Mouse (Mus musculus) forebrain, embryonic 13.5 days (tissue): ENCODE data around the gene Cobll1. TPM values are rescaled to one million over a fixed set of nuclear protein-coding genes. Genes with fewer than 3 reads are reported as not detected.

Experiments
- ATAC-seq: fragments of 200-750 bp; cut with Nextera tagmentation; 2 replicates; pipeline ENCODE4 v1.8.0; 2017
- H3K27ac ChIP-seq: fragments of 300-500 bp; sonication (generic); 2 replicates; pipeline ENCODE4 v1.5.1; 2015; ENCODE audit warnings: inconsistent platforms, mild to moderate bottlenecking, moderate library complexity
- H3K27me3 ChIP-seq: fragments of 300-500 bp; sonication (generic); 2 replicates; pipeline ENCODE4 v1.6.1; 2015; ENCODE audit warnings: mild to moderate bottlenecking, inconsistent platforms
- H3K36me3 ChIP-seq: fragments of 300-500 bp; sonication (generic); 2 replicates; pipeline ENCODE4 v1.6.1; 2015; ENCODE audit warnings: mild to moderate bottlenecking, inconsistent platforms; ENCODE audit not compliant: poor library complexity, severe bottlenecking
- H3K4me1 ChIP-seq: fragments of 300-500 bp; sonication (generic); 2 replicates; pipeline ENCODE4 v1.6.1; 2015; ENCODE audit warnings: inconsistent platforms
- H3K4me2 ChIP-seq: fragments of 300-500 bp; sonication (generic); 2 replicates; pipeline ENCODE4 v1.6.1; 2015; ENCODE audit warnings: inconsistent platforms, mild to moderate bottlenecking, moderate library complexity
- H3K4me3 ChIP-seq: fragments of 300-500 bp; sonication (generic); 2 replicates; pipeline ENCODE4 v1.5.1; 2015; ENCODE audit warnings: mild to moderate bottlenecking, inconsistent platforms
- H3K9ac ChIP-seq: fragments of 300-500 bp; sonication (generic); 2 replicates; pipeline ENCODE4 v1.6.1; 2015; ENCODE audit warnings: mild to moderate bottlenecking, inconsistent platforms
- H3K9me3 ChIP-seq: fragments of 300-500 bp; sonication (generic); replicated peaks from 2 replicates; pipeline ENCODE4 v1.6.1; 2016; ENCODE audit warnings: inconsistent platforms
- WGBS: fragments of 180-500 bp; shearing (Covaris S2); methylation state at CpG from one replicate; pipeline ENCODE4 v1.1.7; 2015; 5-methylcytosine and 5-hydroxymethylcytosine counted together
- polyA plus RNA-seq: library from polyadenylated mRNA; unstranded; fragments of >200 nt; fragmentation: Nextera tagmentation; extraction: Ambion mirVana; gene quantifications from 2 replicates; pipeline ENCODE4 v1.2.1, GENCODE M21; 2015

The Cobll1 gene
- polyA plus RNA-seq, 1 experiment from 2014 or later = 2.7 TPM

GRCm38 (mm10) chr2:65161715-65162114, 77.5 kb downstream of the Cobll1 start:
- ATAC-seq = no peak
- Histone ChIP-seq H3K27ac (no peak overlapping the region), H3K4me1 (no peaks in the 10 kb centered on the region), H3K27me3 (no peaks in the 10 kb centered on the region), H3K9me3 (no peaks in the 10 kb centered on the region), H3K4me3 (no peak overlapping the region), H3K36me3 (no peaks in the 10 kb centered on the region), H3K9ac (no peak overlapping the region), H3K4me2 (no peak overlapping the region)
- WGBS = 90% methylated on average over 2 of the region's 2 CpGs

- no peak overlapping the region for H3K4me2 ChIP-seq
- H3K27ac ChIP-seq = no peak overlapping the region
- no peaks in the 10 kb centered on the region for H3K9me3 ChIP-seq
- no peak overlapping the region for H3K9ac ChIP-seq
- H3K36me3 ChIP-seq = no peaks in the 10 kb centered on the region
- no peaks in the 10 kb centered on the region for H3K4me1 ChIP-seq
- 89% methylated on average over 5 of the region's 5 CpGs for WGBS
- H3K4me3 ChIP-seq = no peak overlapping the region
- no peaks in the 10 kb centered on the region for H3K27me3 ChIP-seq
- ATAC-seq = no peak
Observed at GRCm38 (mm10) chr2:65157981-65158651, 81.1 kb downstream of the Cobll1 start.

DNA sequence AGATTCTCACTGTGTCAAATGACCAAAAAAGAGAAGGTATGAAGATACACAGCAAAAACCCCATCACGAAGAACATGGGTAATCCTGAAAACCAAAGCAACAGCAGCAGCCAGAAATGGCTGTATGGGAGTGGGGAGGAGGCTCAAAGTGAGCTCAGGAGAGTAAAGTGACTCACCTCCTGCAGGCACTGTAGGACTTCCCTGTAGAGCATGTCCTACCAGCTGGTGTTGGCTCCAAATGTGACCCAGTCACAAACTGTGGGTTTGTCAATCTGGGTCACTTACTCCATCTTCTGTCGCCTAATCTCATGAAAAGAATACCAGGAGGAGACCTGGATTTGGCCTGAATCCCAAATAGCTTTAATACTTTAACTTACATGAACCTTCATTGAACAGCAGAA, 81.9 kb downstream of the Cobll1 start:
- no peaks in the 10 kb centered on the region for H3K9me3 ChIP-seq
- no peak overlapping the region for H3K27ac ChIP-seq
- no peaks in the 10 kb centered on the region for H3K4me1 ChIP-seq
- 80% methylated on average over 2 of the region's 2 CpGs for WGBS
- no peak overlapping the region for H3K9ac ChIP-seq
- no peaks in the 10 kb centered on the region for H3K27me3 ChIP-seq
- H3K36me3 ChIP-seq = no peaks in the 10 kb centered on the region
- H3K4me3 ChIP-seq = no peak overlapping the region
- no peak overlapping the region for H3K4me2 ChIP-seq
- no peak for ATAC-seq

- Histone ChIP-seq H3K9ac (no peak overlapping the region), H3K4me1 (no peaks in the 10 kb centered on the region), H3K27ac (no peak overlapping the region), H3K4me2 (no peak overlapping the region), H3K4me3 (no peak overlapping the region), H3K9me3 (no peaks in the 10 kb centered on the region), H3K27me3 (no peaks in the 10 kb centered on the region), H3K36me3 (no peaks in the 10 kb centered on the region)
- WGBS = 85% methylated on average over 6 of the region's 6 CpGs
- ATAC-seq = no peak
Observed at GRCm38 (mm10) chr2:65148928-65149327, 90.3 kb downstream of the Cobll1 start.

DNA sequence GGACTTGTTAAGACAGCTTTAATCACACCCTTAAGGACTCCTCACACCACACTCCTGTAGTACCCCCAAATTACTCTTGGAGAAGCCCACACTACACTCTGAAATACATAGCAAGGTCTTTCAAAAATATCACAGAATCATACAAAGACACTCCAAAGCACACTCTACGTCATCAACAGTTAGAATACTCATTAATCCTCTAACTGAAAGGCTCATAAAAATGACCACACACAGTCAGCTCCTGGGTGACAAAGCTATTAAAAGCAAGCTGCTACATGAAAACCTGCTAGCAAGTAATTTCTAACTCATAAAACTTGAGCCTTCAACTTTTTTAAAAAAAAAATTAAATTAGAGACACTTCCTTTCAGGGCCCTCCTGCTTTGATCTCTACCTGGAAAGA, 91.8 kb downstream of the Cobll1 start:
- Histone ChIP-seq H3K36me3 (no peaks in the 10 kb centered on the region), H3K4me1 (no peaks in the 10 kb centered on the region), H3K4me3 (no peak overlapping the region), H3K9ac (no peak overlapping the region), H3K4me2 (no peak overlapping the region), H3K27me3 (no peaks in the 10 kb centered on the region), H3K9me3 (no peaks in the 10 kb centered on the region), H3K27ac (no peak overlapping the region)
- WGBS = 40% methylated on average over 1 of the region's 1 CpGs
- no peak for ATAC-seq

DNA sequence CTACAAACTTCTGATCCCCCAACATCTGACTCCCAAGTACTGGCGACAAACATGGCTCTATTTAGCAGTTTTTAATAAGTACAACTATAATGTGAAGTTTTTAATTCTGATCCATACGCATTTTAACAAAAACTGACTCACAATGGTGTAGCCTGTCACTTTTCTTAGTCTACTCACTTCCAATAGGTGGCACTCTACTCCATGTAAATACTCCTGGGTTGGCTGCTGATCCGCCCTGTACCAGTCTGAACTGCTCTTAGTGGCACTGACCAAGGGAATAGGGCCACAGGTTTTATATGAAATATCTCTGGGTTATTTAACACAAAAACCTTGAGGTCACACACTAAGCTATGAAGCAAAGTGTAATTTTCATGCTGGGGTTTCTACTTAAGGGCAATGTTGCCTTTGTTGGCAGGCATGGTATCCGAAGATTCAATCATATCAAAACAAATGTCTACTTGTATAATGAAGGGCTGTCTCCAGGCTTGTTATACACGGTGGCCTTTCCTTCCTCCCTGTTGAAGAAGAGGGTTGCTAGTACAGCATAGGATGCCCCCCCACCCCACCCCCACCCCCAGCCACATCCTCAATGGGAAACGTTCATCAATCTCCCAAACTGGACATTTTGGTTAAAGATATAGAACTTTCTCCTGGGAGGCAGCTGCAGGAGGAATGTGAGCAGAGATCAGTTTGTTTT, 93.6 kb downstream of the Cobll1 start:
- Histone ChIP-seq H3K4me1 (0 out of 2 replicates have a peak, but pooled peaks cover 1% of the 10 kb centered on the region), H3K36me3 (no peaks in the 10 kb centered on the region), H3K4me3 (no peak overlapping the region), H3K27me3 (no peaks in the 10 kb centered on the region), H3K9me3 (no peaks in the 10 kb centered on the region), H3K27ac (no peak overlapping the region), H3K9ac (no peak overlapping the region), H3K4me2 (no peak overlapping the region)
- peak; percentile 91 for ATAC-seq
- 55% methylated on average over 6 of the region's 6 CpGs for WGBS

GRCm38 (mm10) chr2:65141093-65141661, 98.0 kb downstream of the Cobll1 start:
- ATAC-seq = no peak; the same call in 1 of the 2 replicates
- 78% methylated on average over 4 of the region's 4 CpGs for WGBS
- Histone ChIP-seq H3K36me3 (no peaks in the 10 kb centered on the region), H3K4me2 (no peak overlapping the region), H3K27ac (no peak overlapping the region), H3K27me3 (no peaks in the 10 kb centered on the region), H3K4me3 (no peak overlapping the region), H3K9me3 (no peaks in the 10 kb centered on the region), H3K4me1 (peaks cover 8% of the 10 kb centered on the region; the same call in 1 of the 2 replicates), H3K9ac (no peak overlapping the region)

DNA sequence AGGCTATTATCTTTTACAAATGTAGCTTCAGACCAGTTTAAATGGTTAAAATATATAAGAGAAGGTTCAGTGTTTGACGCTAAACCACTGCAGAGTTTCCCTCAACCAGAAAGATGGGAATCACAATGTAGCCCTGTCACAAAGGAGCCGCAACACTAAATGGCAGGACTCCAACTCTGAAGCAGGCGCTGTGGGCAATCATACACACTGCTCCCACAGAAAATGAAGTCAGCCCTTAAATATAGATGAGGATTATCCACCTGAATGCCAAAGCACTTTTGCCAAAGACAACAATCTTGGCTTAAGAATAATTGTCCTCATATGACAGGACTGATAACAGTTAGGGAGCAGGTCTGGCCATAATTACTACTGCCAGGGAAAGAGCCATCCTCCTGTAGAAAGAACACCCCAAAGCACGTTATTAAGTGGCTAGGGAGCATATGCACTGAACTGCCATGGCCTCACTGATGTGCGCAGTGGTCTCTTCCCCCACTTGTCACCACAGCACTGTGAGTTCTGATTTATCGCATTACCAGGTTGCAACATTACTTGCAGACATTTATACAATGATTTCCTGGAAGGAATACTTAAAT, 98.8 kb downstream of the Cobll1 start:
- Histone ChIP-seq H3K4me3 (no peak overlapping the region), H3K4me1 (peaks cover 8% of the 10 kb centered on the region; the same call in 1 of the 2 replicates), H3K36me3 (no peaks in the 10 kb centered on the region), H3K4me2 (no peak overlapping the region), H3K27ac (no peak overlapping the region), H3K27me3 (no peaks in the 10 kb centered on the region), H3K9ac (no peak overlapping the region), H3K9me3 (no peaks in the 10 kb centered on the region)
- WGBS = 62% methylated on average over 6 of the region's 6 CpGs
- peak; percentile 61; the same call in 1 of the 2 replicates for ATAC-seq

DNA sequence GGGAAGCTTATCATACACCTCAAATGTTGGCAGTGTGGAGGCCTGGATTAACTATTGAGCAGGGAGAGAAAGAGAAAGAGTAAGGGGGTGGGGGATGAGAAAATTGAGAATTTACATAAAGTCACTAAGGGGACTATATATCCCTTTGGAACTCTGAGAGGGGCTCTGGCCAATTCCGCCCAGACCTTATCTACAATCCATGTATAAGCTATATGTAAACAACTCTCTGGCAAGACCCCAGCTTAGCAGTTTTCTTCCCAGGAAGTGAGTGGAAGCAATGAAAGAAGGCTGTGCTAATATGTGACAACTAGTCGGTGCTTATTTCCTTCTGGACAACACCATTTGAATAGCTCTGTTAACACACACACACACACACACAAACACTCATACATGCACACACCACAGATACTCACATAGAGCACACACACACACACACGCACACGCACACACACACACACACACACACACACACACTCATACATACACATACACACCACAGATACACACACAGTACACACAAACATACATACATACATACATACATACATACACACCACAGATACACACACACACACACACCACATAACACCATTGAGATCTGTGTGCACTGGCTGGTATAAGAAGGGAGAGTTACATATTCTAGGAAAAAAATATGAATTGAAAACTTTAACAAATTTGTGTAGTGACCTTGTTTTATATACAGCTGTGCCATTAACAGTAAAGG, 99.4 kb downstream of the Cobll1 start:
- H3K9me3 ChIP-seq = no peaks in the 10 kb centered on the region
- no peak overlapping the region for H3K4me2 ChIP-seq
- H3K4me3 ChIP-seq = no peak overlapping the region
- no peak for ATAC-seq
- no peak overlapping the region for H3K27ac ChIP-seq
- H3K4me1 ChIP-seq = peaks cover 8% of the 10 kb centered on the region; the same call in 1 of the 2 replicates
- no peak overlapping the region for H3K9ac ChIP-seq
- 82% methylated on average over 4 of the region's 4 CpGs for WGBS
- no peaks in the 10 kb centered on the region for H3K27me3 ChIP-seq
- H3K36me3 ChIP-seq = no peaks in the 10 kb centered on the region

DNA sequence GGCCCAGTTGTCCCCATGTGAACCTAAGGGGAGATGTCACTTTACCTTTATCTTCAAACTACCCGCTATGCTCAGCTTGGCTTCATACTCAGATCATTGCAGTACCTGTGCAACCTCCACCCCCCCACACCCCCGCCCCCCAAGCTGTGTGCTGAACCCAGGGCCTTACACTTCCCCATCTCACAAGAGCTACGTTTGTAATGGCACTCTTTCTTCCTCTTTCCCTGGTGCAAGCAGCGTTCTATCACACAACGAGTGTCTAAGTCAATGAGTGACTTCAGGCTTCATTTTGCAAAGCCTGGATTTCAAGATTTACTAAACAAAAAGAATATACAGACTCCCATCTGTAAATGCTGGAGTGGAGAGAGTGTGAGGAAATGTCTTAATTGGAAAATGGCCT, 100.2 kb downstream of the Cobll1 start:
- Histone ChIP-seq H3K9ac (no peak overlapping the region), H3K36me3 (no peaks in the 10 kb centered on the region), H3K4me3 (no peak overlapping the region), H3K27me3 (no peaks in the 10 kb centered on the region), H3K27ac (no peak overlapping the region), H3K4me2 (no peak overlapping the region), H3K9me3 (no peaks in the 10 kb centered on the region), H3K4me1 (peaks cover 8% of the 10 kb centered on the region; the same call in 1 of the 2 replicates)
- WGBS = 83% methylated on average over 5 of the region's 5 CpGs
- no peak for ATAC-seq

- ATAC-seq = peak; percentile 69
- Histone ChIP-seq H3K4me3 (no peak overlapping the region), H3K36me3 (no peaks in the 10 kb centered on the region), H3K4me1 (0 out of 2 replicates have a peak, but pooled peaks cover 8% of the 10 kb centered on the region), H3K9me3 (no peaks in the 10 kb centered on the region), H3K9ac (no peak overlapping the region), H3K27me3 (no peaks in the 10 kb centered on the region), H3K4me2 (no peak overlapping the region), H3K27ac (peak overlapping the region; percentile 25; the same call in 1 of the 2 replicates)
- 41% methylated on average over 12 of the region's 12 CpGs for WGBS
Observed at GRCm38 (mm10) chr2:65126141-65126783, 112.9 kb downstream of the Cobll1 start.
